Mouse (Mus musculus) kidney, postnatal 10 days (tissue): ENCODE results near the gene Zcchc12.

Experiments
- DNase-seq: peaks from one replicate; pipeline ENCODE4 v3.0.0; 2021; ENCODE audit warnings: mixed read lengths

The Zcchc12 gene

DNA sequence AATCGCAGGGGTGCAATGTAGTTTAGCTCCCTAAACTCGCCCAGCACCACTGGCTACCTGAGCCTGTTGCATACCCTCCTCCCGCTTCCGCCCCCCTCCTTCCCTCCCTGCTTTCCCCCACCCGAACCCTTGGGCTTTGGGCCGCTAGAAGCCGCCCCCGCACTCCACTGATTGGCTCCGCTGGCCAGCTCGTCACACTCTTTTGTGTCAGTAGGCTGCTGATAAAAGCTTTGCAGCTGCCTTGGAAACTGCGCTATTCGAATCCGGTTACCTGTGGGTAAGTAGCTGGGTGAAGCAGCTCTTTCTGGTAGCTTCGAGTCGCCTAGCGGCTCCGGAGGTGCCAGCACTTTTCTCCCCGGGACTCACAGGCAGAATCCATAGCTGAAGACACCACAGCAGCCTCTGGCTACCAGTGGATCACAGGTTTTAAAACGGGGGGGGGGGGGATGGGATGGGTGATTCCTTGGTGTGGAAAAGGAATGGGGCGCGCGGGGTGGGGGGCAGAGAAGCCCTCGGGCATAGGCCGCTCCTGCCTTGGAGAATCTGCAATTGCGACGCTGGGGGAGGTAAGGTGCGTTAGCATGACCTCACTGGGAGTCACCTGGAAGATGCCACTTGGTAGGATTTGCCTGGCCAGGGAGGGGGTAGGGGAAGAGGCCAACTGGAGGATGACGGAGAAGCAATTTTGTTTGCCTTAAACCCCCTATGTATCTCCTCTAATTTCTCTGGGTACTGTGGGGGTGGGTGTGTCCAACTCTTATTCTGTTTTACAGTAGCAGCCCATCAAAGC is at the start of gene Zcchc12:
TSS of gene Zcchc12 (plus strand) at position 169 of the 790 bp plus-strand sequence.
- peak; percentile 21 for DNase-seq

DNA sequence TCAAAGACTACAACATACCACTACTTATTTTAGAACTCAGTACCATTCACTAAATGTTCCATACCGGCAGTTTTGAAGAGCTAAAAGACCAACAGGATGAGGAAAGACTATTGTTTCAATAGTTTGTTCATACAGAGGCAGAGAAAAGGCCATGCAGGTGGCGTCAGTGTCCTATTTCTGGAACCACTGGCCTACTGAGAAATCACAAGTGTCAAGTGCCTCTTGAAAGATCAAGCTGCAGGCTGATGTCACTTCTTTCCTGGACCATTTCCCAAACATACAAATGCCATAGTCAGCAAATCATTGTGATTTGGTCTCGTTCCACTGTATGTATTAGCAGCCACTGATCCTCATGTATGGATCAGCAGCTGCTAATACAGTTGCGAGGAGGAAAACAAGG is 49.0 kb upstream of the Zcchc12 start:
- no peak for DNase-seq

DNA sequence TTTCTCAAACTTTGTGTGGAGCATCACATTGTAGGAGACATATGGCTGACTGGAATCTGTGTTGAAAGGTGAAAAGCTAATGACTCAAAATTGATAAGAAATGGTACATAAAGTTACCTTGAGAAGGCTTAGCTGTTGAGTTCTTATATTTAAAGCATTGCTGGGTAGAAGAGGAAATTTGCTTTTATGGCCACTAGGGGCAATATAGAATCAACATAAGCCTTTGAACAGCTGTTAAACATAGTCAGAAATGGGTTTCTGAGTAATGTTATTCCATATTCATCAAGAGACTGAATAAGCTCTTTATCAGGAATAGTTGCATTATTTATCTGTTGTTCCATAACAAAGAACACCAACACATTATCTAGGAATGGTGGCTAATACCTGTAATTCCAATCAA is 45.6 kb upstream of the Zcchc12 start:
- DNase-seq, result no peak

DNA sequence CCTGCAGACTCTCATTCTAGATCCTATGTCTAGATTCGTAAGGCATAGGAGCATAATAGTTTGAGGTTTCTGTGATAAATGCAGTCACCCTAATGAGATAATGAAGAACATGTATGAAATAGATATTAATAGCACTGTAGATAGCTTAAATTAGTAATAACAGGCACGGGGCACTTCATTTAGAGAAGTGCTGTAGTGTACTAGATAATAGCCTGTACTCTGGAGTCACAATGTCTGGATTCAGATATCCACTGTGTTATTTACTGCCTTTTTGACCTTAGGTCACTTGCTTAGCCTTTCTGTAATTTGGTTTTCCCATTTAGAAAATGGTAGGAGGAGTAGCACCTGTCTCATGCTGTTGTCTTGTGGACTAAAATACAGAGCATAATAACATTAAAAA is 39.0 kb upstream of the Zcchc12 start:
- no peak for DNase-seq

DNA sequence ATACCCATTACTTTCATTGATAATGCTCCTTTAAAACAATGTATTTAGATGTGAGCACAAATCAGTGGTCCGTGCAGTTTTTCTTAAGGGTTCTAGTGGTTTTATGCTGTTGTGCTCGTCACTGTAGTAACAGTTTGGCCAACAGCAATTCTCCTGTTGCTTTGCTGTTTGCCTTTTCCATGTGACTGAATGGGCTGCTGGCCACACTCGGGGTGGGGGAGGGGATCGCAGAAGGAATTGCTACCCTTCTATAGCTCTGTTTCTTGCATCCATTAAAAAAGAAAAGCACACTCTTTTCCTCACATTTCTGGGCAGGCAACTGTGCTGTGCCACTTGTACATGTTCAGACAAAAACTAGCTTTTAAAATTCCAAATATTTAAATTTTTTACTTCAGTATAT is 34.1 kb upstream of the Zcchc12 start:
- peak; percentile 53 for DNase-seq

DNA sequence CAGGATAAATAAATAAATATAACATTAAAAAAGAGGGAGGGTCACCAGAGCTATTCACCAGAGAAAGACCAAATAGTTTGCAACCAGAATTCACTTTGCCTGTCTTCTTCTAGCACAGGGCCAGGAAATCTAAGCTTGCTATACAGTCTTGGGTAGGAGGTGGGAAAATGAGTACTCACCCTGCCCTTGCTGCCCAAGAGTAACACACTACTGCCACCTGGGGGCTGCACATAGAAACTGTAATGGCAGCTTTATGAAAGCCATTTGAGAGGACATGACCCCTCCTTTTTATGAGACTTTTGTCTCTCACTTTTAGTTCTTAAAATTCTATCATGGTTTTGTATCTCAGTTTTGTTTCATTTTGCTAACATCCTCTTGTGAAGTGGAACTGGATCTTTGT is 12.1 kb upstream of the Zcchc12 start:
- DNase-seq, result peak; percentile 74

DNA sequence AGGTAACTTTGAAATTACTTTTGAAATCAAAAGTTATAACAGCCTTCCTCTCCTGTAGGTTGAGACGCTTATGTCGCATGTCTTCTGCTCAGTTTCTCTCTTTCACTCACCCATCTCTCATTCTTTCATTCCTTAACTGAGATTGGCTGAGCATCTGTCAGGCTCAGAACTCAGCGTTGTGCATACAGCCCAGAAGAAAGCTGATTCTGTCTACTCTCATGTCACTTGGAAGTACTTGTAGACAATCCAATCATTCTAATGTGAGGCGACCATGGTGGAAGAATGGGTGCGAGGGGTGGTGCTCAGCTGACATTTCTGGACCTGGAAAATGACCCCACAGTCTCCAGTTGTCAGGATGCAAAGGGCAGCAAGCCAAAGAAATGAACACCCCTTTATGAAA is 9.7 kb upstream of the Zcchc12 start:
- no peak for DNase-seq

DNA sequence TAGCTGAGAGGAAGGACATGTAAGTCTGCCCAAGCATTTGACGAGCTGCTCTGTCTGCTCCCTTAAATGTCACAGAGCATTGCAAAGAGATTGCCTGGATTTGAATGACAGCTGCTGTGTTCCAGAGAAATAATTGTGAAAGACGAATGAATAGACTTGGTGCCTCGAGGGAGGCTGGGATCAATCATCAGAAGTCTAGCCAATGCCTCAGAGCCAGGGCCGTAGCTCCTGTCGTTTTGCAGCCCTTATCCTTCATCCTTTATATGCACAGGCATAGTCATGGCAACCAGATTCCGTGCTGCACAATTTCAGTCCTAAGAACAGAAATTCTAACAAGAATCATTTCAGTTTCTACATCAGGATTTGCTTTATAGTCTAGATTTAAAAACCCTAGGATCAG is 9.3 kb upstream of the Zcchc12 start:
- no peak for DNase-seq

DNA sequence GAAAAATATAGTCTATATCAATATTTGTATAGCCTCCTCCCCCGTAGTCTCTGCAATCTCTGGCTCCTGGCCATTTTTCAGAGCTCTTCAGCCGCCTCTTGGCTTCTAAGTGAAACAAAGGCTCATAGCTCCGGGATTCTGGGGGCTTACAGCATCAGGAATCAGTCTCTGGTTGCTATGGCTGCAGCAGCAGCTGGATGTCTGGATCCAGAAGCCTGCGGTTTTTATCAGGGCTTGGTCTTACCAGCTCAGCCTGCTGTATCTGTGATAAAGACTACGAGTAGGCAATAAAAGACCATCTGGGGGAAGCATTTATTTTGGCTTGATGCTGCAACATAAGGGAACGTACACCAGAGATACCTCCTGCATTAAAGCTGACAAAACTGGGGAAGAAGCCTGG is 1.8 kb upstream of the Zcchc12 start:
- DNase-seq, result peak; percentile 7

DNA sequence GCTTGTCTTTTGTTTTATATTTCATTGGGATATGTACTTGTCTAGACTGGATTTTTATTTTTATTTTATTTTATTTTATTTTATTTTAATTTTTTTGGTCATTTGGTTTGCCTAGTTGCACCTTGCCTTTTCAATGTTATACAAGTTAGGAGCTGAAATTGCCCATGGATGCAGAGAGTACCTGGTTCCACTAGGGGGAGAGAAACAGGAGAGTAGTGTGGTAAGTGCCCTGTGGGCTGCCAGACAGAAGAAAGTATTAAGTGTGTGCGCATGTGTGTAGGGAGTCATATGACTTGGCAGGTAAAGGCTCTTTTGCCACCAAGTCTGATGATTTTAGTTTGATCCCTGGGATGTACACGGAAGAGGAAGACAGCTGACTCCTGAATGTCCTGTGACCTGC is 13.8 kb downstream of the Zcchc12 start:
- DNase-seq, result no peak

DNA sequence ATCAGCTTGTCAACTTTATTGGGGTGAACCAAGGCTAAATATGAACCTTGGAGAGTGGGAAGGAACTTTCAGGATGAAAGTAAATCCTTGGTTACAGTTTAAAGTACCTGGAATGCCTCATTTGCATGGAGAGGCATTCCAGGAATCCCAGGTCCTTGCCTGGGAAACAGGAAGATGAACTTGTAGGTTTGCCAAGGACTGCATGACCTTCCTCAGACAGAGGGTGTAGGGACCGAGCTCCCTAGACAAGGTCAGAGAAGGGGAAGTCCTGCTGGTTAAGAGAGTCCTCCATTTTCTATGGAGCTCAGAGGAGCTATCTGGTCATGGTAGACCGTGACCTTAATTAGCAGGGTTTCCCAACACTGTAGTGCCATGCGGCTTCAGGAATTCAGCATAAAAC is 15.5 kb downstream of the Zcchc12 start:
- no peak for DNase-seq

DNA sequence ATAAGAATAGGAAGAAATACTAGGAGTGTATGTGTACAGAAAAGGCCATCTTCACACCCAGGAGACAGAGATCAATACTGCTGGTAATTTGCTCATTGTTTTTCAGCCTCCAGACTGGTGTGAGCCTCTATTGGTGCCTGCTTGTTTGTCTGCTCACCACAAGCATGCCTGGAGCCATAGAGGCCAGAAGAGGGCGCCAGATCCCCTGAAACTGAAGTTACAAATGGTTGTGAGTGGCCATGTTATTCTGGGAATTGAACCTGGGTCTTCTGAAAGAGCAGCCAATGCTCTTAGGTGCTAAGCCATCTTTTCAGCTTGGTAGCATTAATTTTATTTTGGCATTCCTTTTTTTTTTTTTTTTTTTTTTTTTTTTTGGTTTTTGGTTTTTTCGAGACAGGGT is 25.7 kb downstream of the Zcchc12 start:
- no peak for DNase-seq

DNA sequence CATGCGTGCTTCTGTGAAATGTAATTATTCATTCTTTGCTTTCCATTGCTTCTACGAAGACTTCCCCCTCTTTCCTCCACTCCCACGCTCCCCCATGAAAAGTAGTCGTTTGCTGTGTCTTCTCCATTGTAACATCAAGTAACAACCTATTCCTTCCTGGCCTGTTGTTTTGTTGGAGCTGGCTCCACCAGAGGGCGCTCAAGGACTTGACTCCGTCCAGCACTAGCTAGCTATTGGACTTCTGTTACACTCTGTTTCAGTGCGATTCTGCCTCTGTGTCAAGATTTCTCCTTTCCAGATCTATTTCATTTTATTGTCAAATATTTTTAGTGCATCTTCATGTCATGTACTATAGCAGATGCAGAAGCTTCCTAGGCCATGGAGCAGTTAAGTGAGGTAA is 30.1 kb downstream of the Zcchc12 start:
- DNase-seq, result peak; percentile 90

DNA sequence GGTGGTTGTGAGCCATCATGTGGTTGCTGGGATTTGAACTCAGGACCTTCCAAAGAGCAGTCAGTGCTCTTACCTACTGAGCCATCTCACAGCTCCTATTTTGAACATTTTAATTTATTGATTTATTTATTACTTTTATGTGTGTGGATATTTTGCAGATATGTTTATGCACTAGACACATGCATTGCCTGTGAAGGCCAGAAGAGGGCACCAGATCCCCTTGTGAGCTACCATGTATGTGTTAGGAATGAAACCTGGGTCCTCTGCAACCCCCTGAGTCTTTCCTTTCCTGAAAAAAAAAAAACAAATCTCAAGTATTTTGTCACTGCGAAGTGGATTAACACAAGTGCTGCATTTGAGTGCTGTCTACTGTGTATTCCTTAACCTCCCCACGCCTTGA is 30.9 kb downstream of the Zcchc12 start:
- peak; percentile 68 for DNase-seq

DNA sequence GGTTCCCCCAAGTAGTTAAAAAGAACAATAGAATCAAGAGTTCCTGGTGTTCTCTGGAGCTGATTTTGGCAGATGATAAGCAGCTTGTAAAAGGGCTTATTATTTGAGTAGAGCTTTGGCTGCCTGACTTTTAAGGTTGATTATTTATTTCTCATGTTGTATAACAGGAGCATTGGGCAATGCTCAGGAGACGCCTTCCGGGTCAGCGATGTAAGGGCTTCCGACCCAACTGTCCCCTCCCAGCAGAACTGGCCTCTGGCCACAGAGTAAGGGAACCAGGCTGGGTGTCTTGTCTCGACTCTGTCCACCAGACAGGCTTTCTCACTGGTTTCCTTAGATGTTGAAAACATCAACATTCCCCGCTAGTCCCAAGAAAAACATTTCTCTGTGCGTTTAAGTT is 33.2 kb downstream of the Zcchc12 start:
- DNase-seq, result peak; percentile 11

DNA sequence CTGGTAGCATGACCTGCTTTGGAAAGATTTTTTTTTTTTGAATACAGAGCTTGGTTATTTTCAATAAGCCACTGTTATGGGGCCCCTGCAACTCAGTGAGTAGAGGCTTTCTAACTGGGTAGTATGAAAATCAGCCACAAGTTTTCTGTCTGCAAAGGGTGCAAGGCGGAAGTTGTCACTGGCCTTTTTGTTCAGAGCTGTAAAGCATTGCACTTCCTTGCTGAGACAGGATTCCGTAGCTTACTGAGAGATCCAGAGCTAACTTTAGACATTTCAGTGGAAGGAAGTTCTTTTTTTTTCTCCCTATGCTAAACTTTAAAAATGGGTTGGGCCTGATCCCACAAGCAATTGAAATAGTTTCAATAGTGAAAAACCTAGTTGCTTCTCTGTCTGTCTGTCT is 33.6 kb downstream of the Zcchc12 start:
- DNase-seq, result peak; percentile 12

DNA sequence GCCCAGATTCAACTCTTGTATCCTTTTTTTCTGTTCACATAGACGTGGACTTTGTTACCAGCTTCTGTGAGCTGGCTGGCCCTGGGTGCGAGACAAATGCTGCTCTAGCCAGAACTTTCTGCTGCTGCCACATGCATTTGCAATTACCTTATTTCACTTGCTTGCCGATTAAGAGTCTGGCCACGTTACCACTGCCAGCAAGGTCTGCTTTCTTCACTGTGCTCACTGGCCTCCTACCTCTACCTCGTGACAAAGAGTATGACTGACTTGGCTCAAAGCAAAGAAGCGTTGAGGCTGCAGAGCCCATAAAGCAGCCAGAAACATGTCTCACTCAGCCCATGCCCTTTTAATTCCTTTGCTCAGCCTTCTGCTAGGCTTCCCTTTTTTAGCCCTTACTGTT is 39.9 kb downstream of the Zcchc12 start:
- no peak for DNase-seq
